Mouse (Mus musculus) kidney, postnatal 0 days (tissue): ENCODE data around the gene Vwa8. TPM values are rescaled to one million over a fixed set of nuclear protein-coding genes. Genes with fewer than 3 reads are reported as not detected.

Experiments used
- ATAC-seq: fragments of 200-750 bp; cut with Nextera tagmentation; replicated peaks from 2 replicates; pipeline ENCODE4 v1.8.0; 2017; ENCODE audit warnings: low read depth, moderate number of reproducible peaks, moderate TSS enrichment, moderate library complexity; ENCODE audit not compliant: low FRiP score
- DNase-seq: peaks from one replicate; pipeline ENCODE4 v3.0.0-alpha.2; 2016; ENCODE audit warnings: low spot score
- H3K27ac ChIP-seq: fragments of 300-500 bp; sonication (generic); 2 replicates; pipeline ENCODE4 v1.5.1; 2014; ENCODE audit warnings: mild to moderate bottlenecking
- H3K27me3 ChIP-seq: fragments of 300-500 bp; sonication (generic); 2 replicates; pipeline ENCODE4 v1.6.1; 2014; ENCODE audit warnings: low read length, mixed read lengths; ENCODE audit not compliant: insufficient read depth
- H3K36me3 ChIP-seq: fragments of 300-500 bp; sonication (generic); 2 replicates; pipeline ENCODE4 v1.6.1; 2014; ENCODE audit warnings: low read length, mixed read lengths; ENCODE audit not compliant: insufficient read depth
- H3K4me1 ChIP-seq: fragments of 300-500 bp; sonication (generic); replicated peaks from 2 replicates; pipeline ENCODE4 v1.6.1; 2014; ENCODE audit warnings: antibody characterized with exemption, low read length, mixed read lengths; ENCODE audit not compliant: insufficient read depth
- H3K4me2 ChIP-seq: fragments of 300-500 bp; sonication (generic); 2 replicates; pipeline ENCODE4 v1.6.1; 2014; ENCODE audit warnings: mild to moderate bottlenecking, low read length, moderate library complexity, mixed read lengths
- H3K4me3 ChIP-seq: fragments of 300-500 bp; sonication (generic); replicated peaks from 2 replicates; pipeline ENCODE4 v1.5.1; 2014; ENCODE audit warnings: low read depth, low read length
- H3K9ac ChIP-seq: fragments of 300-500 bp; sonication (generic); 2 replicates; pipeline ENCODE4 v1.6.1; 2014; ENCODE audit warnings: low read depth, low read length
- H3K9me3 ChIP-seq: fragments of 300-500 bp; sonication (generic); replicated peaks from 2 replicates; pipeline ENCODE4 v1.6.1; 2016; ENCODE audit warnings: low read length, inconsistent platforms, mixed read lengths
- CTCF ChIP-seq: IDR thresholded peaks from 2 replicates; pipeline ENCODE4 v1.5.1; 2016; ENCODE audit warnings: antibody characterized with exemption, low read depth, mild to moderate bottlenecking, moderate library complexity
- WGBS: fragments of 180-500 bp; shearing (Covaris S2); extraction: QIAGEN DNeasy Blood & Tissue Kit; methylation state at CpG from one replicate; pipeline ENCODE4 v1.1.7; 2014; 5-methylcytosine and 5-hydroxymethylcytosine counted together
- polyA plus RNA-seq: library from polyadenylated mRNA; unstranded; fragments of >200 nt; fragmentation: Nextera tagmentation; extraction: Ambion mirVana; gene quantifications from 2 replicates; pipeline ENCODE4 v1.2.1, GENCODE M21; 2015

Gene Vwa8
- polyA plus RNA-seq, 1 experiment from 2014 or later = 18.2 TPM

- H3K9ac ChIP-seq = no peak overlapping the region
- TF ChIP-seq CTCF = no peak
- no peaks in the 10 kb centered on the region for H3K9me3 ChIP-seq
- peak overlapping the region; percentile 57; the same call in 1 of the 2 replicates for H3K27ac ChIP-seq
- ATAC-seq (no peak), DNase-seq (peak; percentile 51)
- no peaks in the 10 kb centered on the region for H3K36me3 ChIP-seq
- H3K4me1 ChIP-seq = 0 out of 2 replicates have a peak, but pooled peaks cover 5% of the 10 kb centered on the region
- H3K4me3 ChIP-seq = no peak overlapping the region
- 40% methylated on average over 9 of the region's 9 CpGs for WGBS
- 0 out of 2 replicates have a peak overlapping the region, but pooled peaks have one; percentile 3 for H3K4me2 ChIP-seq
- H3K27me3 ChIP-seq = no peaks in the 10 kb centered on the region
Observed at GRCm38 (mm10) chr14:79034511-79034913, 185.7 kb downstream of the Vwa8 start.

GRCm38 (mm10) chr14:79035575-79035974 lies 186.7 kb downstream of the Vwa8 start:
- no peaks in the 10 kb centered on the region for H3K27me3 ChIP-seq
- no peak for TF ChIP-seq CTCF
- no peak for DNase-seq
- peak overlapping the region; percentile 57; the same call in 1 of the 2 replicates for H3K27ac ChIP-seq
- H3K9me3 ChIP-seq = no peaks in the 10 kb centered on the region
- 78% methylated on average over 9 of the region's 9 CpGs for WGBS
- H3K9ac ChIP-seq = no peak overlapping the region
- H3K36me3 ChIP-seq = 0 out of 2 replicates have a peak, but pooled peaks cover 3% of the 10 kb centered on the region
- 0 out of 2 replicates have a peak, but pooled peaks cover 5% of the 10 kb centered on the region for H3K4me1 ChIP-seq
- no peak overlapping the region for H3K4me3 ChIP-seq
- ATAC-seq = no peak
- H3K4me2 ChIP-seq = no peak overlapping the region

- H3K27me3 ChIP-seq = no peaks in the 10 kb centered on the region
- no peaks in the 10 kb centered on the region for H3K4me1 ChIP-seq
- H3K4me3 ChIP-seq = no peak overlapping the region
- TF ChIP-seq CTCF = no peak
- no peak overlapping the region for H3K9ac ChIP-seq
- DNase-seq (no peak), ATAC-seq (no peak)
- no peak overlapping the region for H3K27ac ChIP-seq
- H3K9me3 ChIP-seq = no peaks in the 10 kb centered on the region
- H3K4me2 ChIP-seq = no peak overlapping the region
- no peaks in the 10 kb centered on the region for H3K36me3 ChIP-seq
- 71% methylated on average over 2 of the region's 2 CpGs for WGBS
Observed at GRCm38 (mm10) chr14:79047186-79047585, 198.3 kb downstream of the Vwa8 start.

- Histone ChIP-seq H3K36me3 (no peaks in the 10 kb centered on the region), H3K4me2 (no peak overlapping the region), H3K4me1 (no peaks in the 10 kb centered on the region), H3K9ac (no peak overlapping the region), H3K4me3 (no peak overlapping the region), H3K27ac (no peak overlapping the region), H3K27me3 (no peaks in the 10 kb centered on the region), H3K9me3 (no peaks in the 10 kb centered on the region)
- ATAC-seq (no peak), DNase-seq (no peak)
- no peak for TF ChIP-seq CTCF
- WGBS = 75% methylated on average over 6 of the region's 6 CpGs
Observed at GRCm38 (mm10) chr14:79047956-79048355, 199.1 kb downstream of the Vwa8 start.

- no peak for TF ChIP-seq CTCF
Observed at GRCm38 (mm10) chr14:79049544-79049943, 200.7 kb downstream of the Vwa8 start.

GRCm38 (mm10) chr14:79065636-79066035 lies 216.8 kb downstream of the Vwa8 start:
- H3K4me2 ChIP-seq = no peak overlapping the region
- H3K9me3 ChIP-seq = no peaks in the 10 kb centered on the region
- TF ChIP-seq CTCF = no peak
- WGBS = 59% methylated on average over 3 of the region's 3 CpGs
- H3K4me3 ChIP-seq = no peak overlapping the region
- H3K27ac ChIP-seq = no peak overlapping the region
- no peak overlapping the region for H3K9ac ChIP-seq
- ATAC-seq (no peak), DNase-seq (peak; percentile 73)
- H3K27me3 ChIP-seq = no peaks in the 10 kb centered on the region
- no peaks in the 10 kb centered on the region for H3K4me1 ChIP-seq
- H3K36me3 ChIP-seq = peaks cover 3% of the 10 kb centered on the region; the same call in 1 of the 2 replicates

More at GRCm38 (mm10) chr14:79049544-79049943, 200.7 kb downstream of the Vwa8 start:
- H3K27me3 ChIP-seq = no peaks in the 10 kb centered on the region
- H3K9me3 ChIP-seq = no peaks in the 10 kb centered on the region
- H3K4me3 ChIP-seq = no peak overlapping the region
- H3K9ac ChIP-seq = no peak overlapping the region
- no peaks in the 10 kb centered on the region for H3K36me3 ChIP-seq
- peak; percentile 61 for DNase-seq
- 43% methylated on average over 11 of the region's 11 CpGs for WGBS
- H3K4me1 ChIP-seq = no peaks in the 10 kb centered on the region
- peak; percentile 78 for ATAC-seq
- H3K4me2 ChIP-seq = no peak overlapping the region
- 0 out of 2 replicates have a peak overlapping the region, but pooled peaks have one; percentile 6 for H3K27ac ChIP-seq

- DNase-seq (no peak), ATAC-seq (no peak)
- WGBS = 93% methylated on average over 1 of the region's 1 CpGs
- no peak overlapping the region for H3K9ac ChIP-seq
- H3K4me2 ChIP-seq = no peak overlapping the region
- H3K27ac ChIP-seq = no peak overlapping the region
- H3K36me3 ChIP-seq = no peaks in the 10 kb centered on the region
- H3K9me3 ChIP-seq = no peaks in the 10 kb centered on the region
- no peak overlapping the region for H3K4me3 ChIP-seq
- no peak for TF ChIP-seq CTCF
- no peaks in the 10 kb centered on the region for H3K27me3 ChIP-seq
- no peaks in the 10 kb centered on the region for H3K4me1 ChIP-seq
Observed at GRCm38 (mm10) chr14:79069515-79069914, 220.7 kb downstream of the Vwa8 start.
